Mouse (Mus musculus) B cell, adult 2 months (primary cell): Measurements from ENCODE around the gene Pik3r2.

Source experiments
- DNase-seq, 2 experiments: peaks; one replicate each; pipeline ENCODE4 v3.0.0; 2022

The Pik3r2 gene

DNA sequence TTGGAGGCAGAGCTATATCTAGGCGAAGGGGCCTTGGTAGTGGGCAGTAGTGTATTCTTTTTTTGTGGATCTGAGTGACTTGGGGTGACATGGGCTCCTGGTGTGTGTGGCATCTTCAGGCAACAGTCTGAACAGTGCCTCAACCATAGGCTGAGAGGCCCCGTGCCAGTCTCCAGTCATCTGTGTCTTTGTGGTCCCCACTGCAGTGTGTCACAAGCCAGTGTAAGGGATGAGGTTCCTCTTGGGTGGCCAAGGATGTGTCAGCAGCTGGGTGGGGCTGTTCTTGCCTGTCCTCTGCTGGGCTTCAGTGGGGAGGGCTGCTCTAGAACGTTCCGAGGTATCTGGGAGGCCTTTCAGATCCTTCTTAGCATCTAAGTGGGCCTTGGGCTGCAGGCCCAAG lies 45.6 kb downstream of the Pik3r2 start:
- DNase-seq, result peak; percentile 54 to 65

DNA sequence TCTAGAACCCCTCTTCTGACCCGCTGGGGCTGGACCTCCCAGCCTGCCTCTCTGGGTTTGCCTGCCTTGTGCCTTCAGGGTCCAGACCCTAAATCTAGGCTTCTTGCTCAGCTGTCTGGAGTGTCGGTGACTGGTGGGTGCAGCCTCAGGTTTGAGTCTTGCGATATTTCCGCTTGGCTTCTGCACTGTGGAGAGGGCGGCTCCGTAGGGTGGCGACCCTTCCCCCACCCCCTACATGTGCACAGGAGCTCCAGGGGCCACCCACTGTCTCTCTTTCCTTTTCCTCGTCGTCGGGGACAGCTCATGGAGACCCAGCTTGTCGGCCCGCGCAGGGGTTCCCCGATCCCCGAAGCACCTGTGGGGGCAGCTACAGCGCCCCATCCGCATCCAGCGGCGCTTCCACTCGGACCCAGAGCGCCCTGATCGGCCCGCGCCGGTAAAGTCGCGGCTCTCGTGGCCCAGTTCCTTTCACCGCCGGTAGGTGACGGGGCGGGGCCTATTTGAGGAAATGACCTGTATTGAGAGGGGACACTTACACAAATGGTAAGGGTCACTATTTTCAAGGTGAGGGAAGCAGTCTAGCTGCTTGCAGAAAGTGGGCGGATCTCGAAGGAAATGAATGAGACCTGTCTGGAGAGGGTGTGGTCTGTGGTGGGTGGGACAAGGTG lies 46.6 kb downstream of the Pik3r2 start:
- peak; percentile 83 for DNase-seq

DNA sequence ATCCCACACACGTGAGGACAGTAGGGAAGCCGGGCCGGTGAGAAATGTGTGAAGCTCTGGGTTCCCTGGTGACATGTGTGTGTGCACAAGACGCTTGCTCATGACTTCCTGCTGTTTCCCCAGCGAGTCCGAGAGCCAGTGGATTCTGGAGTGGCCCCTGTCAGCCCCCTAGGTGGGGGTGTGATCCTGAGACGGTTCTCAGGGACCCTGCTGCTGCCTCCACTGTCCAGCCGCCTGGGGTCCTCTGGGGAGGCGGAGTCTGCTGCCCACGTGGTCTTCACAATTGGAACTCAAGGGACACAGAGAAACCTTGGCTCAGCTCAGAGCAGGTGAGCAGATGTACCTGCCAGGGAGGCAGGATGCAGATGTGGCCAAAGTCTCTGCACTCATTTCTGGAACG lies 49.8 kb downstream of the Pik3r2 start:
- no peak for DNase-seq

DNA sequence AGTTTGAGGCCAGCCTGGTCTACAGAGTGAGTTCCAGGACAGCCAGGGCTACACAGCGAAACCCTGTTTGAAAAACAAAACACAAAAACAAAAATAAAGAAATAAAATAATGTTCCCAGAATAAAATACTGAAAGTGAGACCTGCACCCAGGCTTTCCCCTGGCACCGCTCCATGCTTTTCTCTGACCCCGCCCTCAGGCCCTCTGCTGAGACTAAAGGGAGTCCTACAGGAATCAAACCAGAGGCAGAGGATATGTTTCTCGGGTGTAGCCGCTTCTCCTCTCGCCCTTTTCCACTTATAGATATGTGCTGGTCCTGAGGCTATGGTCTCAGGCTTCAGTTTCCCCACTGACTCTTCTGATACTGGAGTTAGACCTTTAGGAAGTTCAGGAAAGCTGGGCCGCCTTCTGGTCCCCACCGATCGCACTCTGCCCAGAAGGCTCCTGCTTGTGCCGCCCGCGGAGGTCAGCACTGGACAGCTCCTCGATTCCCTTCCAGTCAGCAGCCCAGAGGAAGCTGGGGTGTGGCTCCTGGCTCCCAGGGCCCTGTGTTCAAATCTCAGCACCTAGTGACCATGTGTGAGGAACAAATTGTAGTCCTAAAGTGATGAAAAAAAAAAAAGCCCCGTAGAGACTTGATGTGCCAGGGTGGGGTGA lies 50.6 kb downstream of the Pik3r2 start:
- no peak for DNase-seq

DNA sequence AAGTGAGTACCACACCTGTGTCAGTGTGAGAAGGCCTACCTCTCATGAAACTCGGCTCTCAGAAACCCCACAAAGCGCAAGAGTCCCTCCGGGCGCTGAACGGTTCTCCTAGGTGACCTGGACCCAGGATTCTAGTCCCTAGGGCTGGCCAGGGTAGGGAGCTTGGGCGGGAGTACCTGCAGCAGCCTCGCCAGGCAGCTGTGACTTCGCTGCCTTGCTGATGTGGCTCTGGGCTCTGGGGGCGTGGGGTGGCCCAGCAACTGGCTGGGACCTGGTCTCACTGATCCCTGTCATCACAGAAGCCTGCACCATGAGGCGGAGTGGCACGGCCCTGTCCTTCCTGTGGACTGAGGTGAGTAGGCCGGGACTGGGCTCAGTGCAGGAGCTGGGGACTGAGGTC lies 52.3 kb downstream of the Pik3r2 start:
- no peak for DNase-seq

DNA sequence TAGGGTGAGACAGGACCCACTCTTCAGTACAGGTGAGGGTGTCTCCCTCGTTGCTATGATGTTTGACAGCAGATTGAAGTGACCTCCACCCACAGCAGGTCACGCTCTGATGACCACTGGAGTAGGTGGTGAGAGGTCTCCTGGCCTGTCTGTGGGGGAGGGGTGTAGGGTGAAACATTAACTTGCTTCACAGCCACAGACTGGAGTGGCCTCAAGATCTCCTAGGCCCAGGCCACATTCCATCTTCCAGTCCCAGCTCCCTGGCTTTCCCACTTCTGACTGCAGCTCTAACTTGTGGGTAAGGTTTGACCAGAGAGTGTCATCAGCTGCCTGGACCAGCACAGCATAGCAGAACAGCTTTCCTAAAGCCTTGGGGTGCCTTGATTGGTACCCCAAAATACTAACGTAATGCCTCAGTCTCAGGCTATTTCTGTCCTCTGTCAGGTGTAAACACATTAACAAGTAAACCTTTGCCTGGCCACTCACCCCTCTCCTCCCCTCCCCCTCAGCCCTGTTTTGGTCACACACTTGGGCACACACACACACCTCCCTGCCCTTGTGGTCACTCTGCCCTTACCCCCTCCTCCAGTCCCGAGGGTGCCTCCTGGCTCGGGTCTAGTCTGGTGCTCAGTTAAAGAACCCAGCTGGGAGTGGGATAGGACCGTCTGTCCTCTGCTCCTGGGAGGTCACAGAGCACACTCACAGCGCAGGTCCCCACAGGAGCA lies 52.9 kb downstream of the Pik3r2 start, which contains the start of gene Pde4c:
TSS of gene Pde4c (plus strand) at position 235 of the 725 bp plus-strand sequence.
- DNase-seq, result no peak

DNA sequence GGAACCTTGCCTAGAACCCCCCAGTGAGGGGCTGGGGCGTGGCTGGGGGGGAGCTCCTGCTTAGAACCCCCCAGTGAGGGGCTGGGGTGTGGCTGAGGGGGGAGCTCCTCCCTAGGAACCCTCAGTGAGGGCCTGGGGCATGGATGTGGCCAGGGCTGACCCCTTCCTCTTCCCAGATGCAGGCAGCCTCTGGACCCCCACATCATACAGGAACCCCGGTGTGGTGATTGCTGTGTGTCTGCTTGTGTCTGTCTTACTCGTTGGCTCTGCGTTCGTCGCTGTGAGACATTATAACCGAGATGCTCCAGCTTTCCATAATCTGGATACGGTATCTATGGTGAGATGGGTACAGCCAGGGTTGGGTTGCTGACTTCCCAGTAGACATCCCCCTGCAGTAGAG lies 54.9 kb downstream of the Pik3r2 start:
- no peak for DNase-seq

DNA sequence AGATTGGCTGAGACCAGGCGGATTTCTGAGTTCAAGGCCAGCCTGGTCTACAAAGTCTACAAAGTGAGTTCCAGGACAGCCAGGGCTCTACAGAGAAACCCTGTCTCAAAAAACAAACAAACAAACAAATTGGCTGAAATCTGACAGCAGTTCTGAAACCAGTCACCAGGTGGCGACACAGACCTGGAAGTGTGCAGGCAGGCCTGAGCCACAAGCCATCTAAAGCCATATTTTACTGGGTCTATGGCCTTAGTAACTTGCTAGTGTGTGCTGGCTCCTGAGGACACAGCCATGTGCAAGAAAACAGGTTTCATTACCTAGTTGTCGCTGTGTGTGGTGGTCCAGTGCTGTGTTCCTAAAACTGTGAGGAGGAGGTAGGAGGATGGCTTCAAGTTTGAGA lies 55.8 kb downstream of the Pik3r2 start:
- peak; percentile 91 to 93 for DNase-seq

DNA sequence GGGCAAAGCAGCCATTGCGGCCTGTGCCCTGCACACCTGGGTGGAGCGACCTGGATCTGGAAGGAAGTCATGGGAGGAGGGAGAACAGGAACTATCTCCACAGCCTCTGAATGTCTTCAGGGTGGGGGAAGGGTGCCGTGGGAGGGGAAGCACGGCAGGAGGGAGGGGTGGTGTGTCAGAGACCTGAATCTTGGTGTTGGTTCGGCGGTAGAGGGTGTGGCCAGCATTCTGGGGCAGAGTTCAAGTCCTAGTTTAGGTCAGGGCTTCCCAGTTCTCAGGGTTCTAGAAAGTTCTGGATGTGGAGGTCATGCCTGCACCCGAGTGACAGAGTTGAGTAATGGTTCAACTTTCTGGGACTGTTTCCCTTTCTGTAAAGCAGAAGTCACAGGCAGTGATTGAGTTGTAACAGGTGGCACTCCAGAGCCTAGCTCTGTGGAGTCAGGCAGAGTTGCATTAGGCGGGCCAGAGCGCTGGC lies 56.7 kb downstream of the Pik3r2 start:
- peak in 1 of 2 experiments; percentile 6 for DNase-seq

DNA sequence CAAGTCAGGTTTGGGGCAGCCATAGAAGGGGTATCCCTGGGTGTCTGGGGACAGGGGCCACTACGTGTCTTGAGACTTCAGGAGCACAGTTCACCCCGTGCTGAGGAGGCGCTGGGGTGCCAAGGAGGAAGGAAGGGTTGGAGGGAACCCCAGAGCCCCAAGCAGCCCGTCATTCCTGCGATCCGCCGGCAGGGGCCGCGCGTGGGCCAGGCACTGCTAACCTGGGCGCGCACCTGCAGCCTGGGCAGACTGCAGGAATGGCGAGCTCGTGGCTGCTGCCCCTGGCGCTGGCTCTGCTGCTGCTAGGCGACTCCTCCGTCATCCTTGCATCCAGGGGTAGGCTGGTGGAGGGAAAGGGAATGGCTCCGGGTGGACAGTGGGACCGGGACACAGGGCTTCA lies 58.2 kb downstream of the Pik3r2 start, which contains the start of gene Gm3336:
TSS of gene Gm3336 (plus strand) at position 247 of the 400 bp plus-strand sequence.
- peak; percentile 89 to 90 for DNase-seq
